11 mouse cellular contexts compared by ENCODE assay signal in the genomic region with DNA sequence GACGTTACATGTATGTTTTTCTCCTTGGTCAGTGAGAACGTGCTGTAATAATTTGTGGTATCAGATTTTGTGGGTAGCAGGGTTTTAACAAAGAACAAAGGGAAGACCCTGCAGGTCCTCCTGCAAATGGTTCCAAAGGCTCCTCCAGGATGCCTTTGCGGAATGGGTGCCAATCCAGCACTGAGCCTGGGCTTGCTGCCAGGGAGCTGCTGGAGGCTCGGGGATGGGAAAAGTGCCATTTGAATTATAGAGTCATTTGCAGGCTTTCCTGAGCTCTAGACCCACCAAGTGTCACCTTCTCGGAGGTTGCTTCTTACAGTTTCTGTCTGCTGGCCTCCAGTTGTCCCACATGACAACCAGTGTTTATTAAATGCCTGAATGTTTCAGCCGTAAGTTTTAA. TPM values are rescaled to one million over a fixed set of nuclear protein-coding genes. Genes with fewer than 3 reads are reported as not detected.
A peak's percentile ranks its signal among the peaks of the same experiment; 100 is the strongest.
DNase-seq lines count a peak whose midpoint lies in the region; ATAC-seq lines count a peak whose summit lies in the region.
"Had no signal": no experiment of that assay in that cellular context is flagged by ENCODE, and none has a peak within 500 bp of the region (broad histone marks: within the 10 kb centered on the region; RNA-seq: fewer than 3 reads in every experiment).

No protein-coding gene starts in this region.

- H3K27me3 ChIP-seq in hindbrain, embryonic 13.5 days = no peaks in the 10 kb centered on the region
- H3K27me3 ChIP-seq in hindbrain, embryonic 11.5 days (ENCODE audit: control insufficient read depth, insufficient read depth, low read length) = no peaks in the 10 kb centered on the region
- no peaks in the 10 kb centered on the region for H3K27me3 ChIP-seq in neural tube, embryonic 15.5 days (replicated peaks)
- H3K27me3 ChIP-seq in intestine, embryonic 15.5 days (replicated peaks) = no peaks in the 10 kb centered on the region
- H3K27me3 ChIP-seq: embryonic facial prominence, embryonic 15.5 days; limb, embryonic 12.5 days had no signal

- H3K4me3 ChIP-seq in hindbrain, embryonic 13.5 days = no peak overlapping the region
- H3K4me3 ChIP-seq in hindbrain, embryonic 11.5 days (ENCODE audit: low read depth, low read length) = no peak overlapping the region
- H3K4me3 ChIP-seq in neural tube, embryonic 15.5 days (replicated peaks) = no peak overlapping the region
- no peak overlapping the region for H3K4me3 ChIP-seq in intestine, embryonic 15.5 days (replicated peaks)
- H3K4me3 ChIP-seq: embryonic facial prominence, embryonic 15.5 days; limb, embryonic 12.5 days had no signal

- no peak overlapping the region for H3K9ac ChIP-seq in hindbrain, embryonic 13.5 days
- no peak overlapping the region for H3K9ac ChIP-seq in hindbrain, embryonic 11.5 days (ENCODE audit: low read depth, low read length)
- H3K9ac ChIP-seq in neural tube, embryonic 15.5 days (replicated peaks) = no peak overlapping the region
- H3K9ac ChIP-seq in intestine, embryonic 15.5 days = no peak overlapping the region
- H3K9ac ChIP-seq: embryonic facial prominence, embryonic 15.5 days; limb, embryonic 12.5 days had no signal

- no peaks in the 10 kb centered on the region for H3K9me3 ChIP-seq in hindbrain, embryonic 13.5 days
- H3K9me3 ChIP-seq in hindbrain, embryonic 11.5 days (ENCODE audit: control insufficient read depth, low read length) = no peaks in the 10 kb centered on the region
- H3K9me3 ChIP-seq in neural tube, embryonic 15.5 days (replicated peaks) = no peaks in the 10 kb centered on the region
- no peaks in the 10 kb centered on the region for H3K9me3 ChIP-seq in intestine, embryonic 15.5 days
- H3K9me3 ChIP-seq: embryonic facial prominence, embryonic 15.5 days; limb, embryonic 12.5 days had no signal

- 58% methylated on average over 6 of the region's 6 CpGs for WGBS in hindbrain, embryonic 13.5 days
- WGBS in hindbrain, embryonic 11.5 days = 90% methylated on average over 6 of the region's 6 CpGs
- 44% methylated on average over 6 of the region's 6 CpGs for WGBS in neural tube, embryonic 15.5 days
- WGBS in intestine, embryonic 15.5 days = 59% methylated on average over 6 of the region's 6 CpGs

- peaks cover 30% of the 10 kb centered on the region for H3K36me3 ChIP-seq in hindbrain, embryonic 13.5 days
- H3K36me3 ChIP-seq in hindbrain, embryonic 11.5 days (ENCODE audit: control insufficient read depth, insufficient read depth, low read length) = no peaks in the 10 kb centered on the region
- 0 out of 2 replicates have a peak, but pooled peaks cover 12% of the 10 kb centered on the region for H3K36me3 ChIP-seq in neural tube, embryonic 15.5 days
- no peaks in the 10 kb centered on the region for H3K36me3 ChIP-seq in intestine, embryonic 15.5 days

- H3K4me1 ChIP-seq in hindbrain, embryonic 13.5 days (replicated peaks) = peaks cover 17% of the 10 kb centered on the region
- H3K4me1 ChIP-seq in hindbrain, embryonic 11.5 days (replicated peaks; ENCODE audit: control insufficient read depth, insufficient read depth, low read length) = no peaks in the 10 kb centered on the region
- peaks cover 10% of the 10 kb centered on the region for H3K4me1 ChIP-seq in neural tube, embryonic 15.5 days
- H3K4me1 ChIP-seq in intestine, embryonic 15.5 days (replicated peaks) = no peaks in the 10 kb centered on the region
- H3K4me1 ChIP-seq: limb, embryonic 12.5 days had no signal

- peak overlapping the region; percentile 55; the same call in 1 of the 2 replicates for H3K27ac ChIP-seq in hindbrain, embryonic 13.5 days
- H3K27ac ChIP-seq in hindbrain, embryonic 11.5 days (ENCODE audit: low read depth, low read length) = no peak overlapping the region
- H3K27ac ChIP-seq in neural tube, embryonic 15.5 days (replicated peaks) = peak overlapping the region; percentile 54; the same call in 1 of the 2 replicates
- no peak overlapping the region for H3K27ac ChIP-seq in intestine, embryonic 15.5 days
- H3K27ac ChIP-seq: embryonic facial prominence, embryonic 15.5 days; limb, embryonic 12.5 days had no signal

- H3K4me2 ChIP-seq in hindbrain, embryonic 13.5 days = no peak overlapping the region
- no peak overlapping the region for H3K4me2 ChIP-seq in hindbrain, embryonic 11.5 days (replicated peaks; ENCODE audit: low read depth, low read length)
- H3K4me2 ChIP-seq in neural tube, embryonic 15.5 days = no peak overlapping the region
- no peak overlapping the region for H3K4me2 ChIP-seq in intestine, embryonic 15.5 days (replicated peaks)
- H3K4me2 ChIP-seq: embryonic facial prominence, embryonic 15.5 days; limb, embryonic 12.5 days had no signal

- peak; percentile 47; the same call in 1 of the 2 replicates for ATAC-seq in hindbrain, embryonic 13.5 days (ENCODE audit: low FRiP score)
- ATAC-seq in hindbrain, embryonic 11.5 days (ENCODE audit: low FRiP score) = no peak
- ATAC-seq in neural tube, embryonic 15.5 days (ENCODE audit: low FRiP score) = peak; percentile 25; the same call in 1 of the 2 replicates
- ATAC-seq in intestine, embryonic 15.5 days = no peak

- DNase-seq in hindbrain, embryonic 11.5 days (ENCODE audit: low spot score) = no peak
- DNase-seq in adrenal gland, postnatal 10 days = peak; percentile 84
- peak; percentile 22 for DNase-seq in fibroblast of lung, adult 2 months (ENCODE audit: low read depth)
- DNase-seq in kidney, postnatal 4 days = peak; percentile 54 to 57
- no peak for DNase-seq in embryo, embryonic 10.5 days (ENCODE audit: low spot score)

RNA-seq across cellular contexts. Expression of a gene that starts 33.9 kb away (rescaled TPM):
- 3.6 and 5.1 TPM in 2 replicates for polyA plus RNA-seq in hindbrain, embryonic 13.5 days (2015; fragmentation: Nextera tagmentation; extraction: Ambion mirVana)
- 2.1 and 2.3 TPM in 2 replicates for polyA plus RNA-seq in hindbrain, embryonic 11.5 days (2014; fragmentation: Nextera tagmentation; extraction: Ambion mirVana)
- total RNA-seq in adrenal gland, postnatal 10 days (2021) = under 1 TPM in 1 of 2 experiments, not detected in 1; 0.79 TPM
- polyA plus RNA-seq in neural tube, embryonic 15.5 days (2015; fragmentation: Nextera tagmentation; extraction: Ambion mirVana) = 2.5 and 3.1 TPM in 2 replicates
- 0.30 TPM in 1 of 2 replicates, not detected in the other for polyA plus RNA-seq in intestine, embryonic 15.5 days (2015; fragmentation: Nextera tagmentation; extraction: Ambion mirVana)
- total RNA-seq: ES-E14 had no signal

Comparison
In these comparisons a context has a peak if more than half of its experiments do, and no peak if none do; other contexts are left out.
1. ATAC-seq: peak in hindbrain, embryonic 13.5 days (single experiment) and neural tube, embryonic 15.5 days (single experiment); none in hindbrain, embryonic 11.5 days (single experiment) and intestine, embryonic 15.5 days (single experiment).
2. H3K27ac ChIP-seq: peak in hindbrain, embryonic 13.5 days (single experiment) and neural tube, embryonic 15.5 days (single experiment); none in hindbrain, embryonic 11.5 days (single experiment) and intestine, embryonic 15.5 days (single experiment).
3. DNase-seq: peak in adrenal gland, postnatal 10 days (single experiment), fibroblast of lung, adult 2 months (single experiment) and kidney, postnatal 4 days (2 of 2); none in hindbrain, embryonic 11.5 days (single experiment) and embryo, embryonic 10.5 days (single experiment).